Mouse (Mus musculus) olfactory bulb, adult 2 months (tissue): ENCODE results near the gene Nmnat2.

Experiments
- CTCF ChIP-seq: fragments of 200-500 bp; IDR thresholded peaks from 2 replicates; pipeline ENCODE4 v1.5.1; 2012; ENCODE audit warnings: low read depth, mild to moderate bottlenecking, low read length, moderate library complexity; ENCODE audit not compliant: insufficient read depth
- POLR2A ChIP-seq: fragments of 200-500 bp; IDR thresholded peaks from 2 replicates; pipeline ENCODE4 v1.6.1; 2012; ENCODE audit warnings: mild to moderate bottlenecking, low read depth, low read length, moderate library complexity; ENCODE audit not compliant: insufficient read depth

- no peak for TF ChIP-seq CTCF
- TF ChIP-seq POLR2A, result no peak
Measured at GRCm38 (mm10) chr1:153122764-153123163, 168.0 kb downstream of the Nmnat2 start.
